Mouse (Mus musculus) CH12.LX (cell line): ENCODE results near the gene Lrp3.

ENCODE experiments used
- SMC3 ChIP-seq: IDR thresholded peaks from 2 replicates; pipeline ENCODE4 v1.6.1; 2011; ENCODE audit warnings: low read depth, low read length, improper control_type of control experiment
- USF2 ChIP-seq: conservative IDR thresholded peaks from 2 replicates; pipeline ENCODE4 v1.6.1; 2011; ENCODE audit warnings: low read depth, low read length, improper control_type of control experiment

DNA sequence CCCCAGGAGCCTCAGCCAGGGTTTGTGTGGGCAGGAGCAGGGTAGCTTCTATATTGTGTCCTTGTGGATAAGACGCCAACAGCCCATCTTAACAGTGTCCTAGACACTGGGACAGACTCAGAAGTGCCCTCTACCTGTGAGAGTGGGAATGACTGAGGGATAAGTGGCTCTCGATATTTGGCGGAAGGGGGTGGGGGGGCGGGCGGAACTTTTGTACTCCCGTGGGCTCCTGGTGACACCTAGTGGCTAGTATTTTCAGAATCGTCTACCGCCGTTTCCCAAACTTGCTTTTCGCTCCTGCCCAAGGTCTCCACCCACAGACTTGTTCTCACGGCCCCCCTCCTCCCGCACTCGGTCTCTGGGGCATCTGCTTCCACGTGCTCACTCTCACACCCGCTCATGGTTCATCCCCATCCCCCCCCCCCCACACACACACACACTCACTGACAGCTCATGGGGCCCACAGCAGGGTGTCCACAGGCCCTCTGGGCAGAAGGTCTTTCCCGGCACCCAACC, 43.4 kb downstream of the Lrp3 start:
- TF ChIP-seq SMC3 (peak; percentile 72), USF2 (no peak)
